Mouse (Mus musculus) erythroblast, adult 5-6 weeks (primary cell): Measurements from ENCODE around the gene Kif3c. TPM values are rescaled to one million over a fixed set of nuclear protein-coding genes. Genes with fewer than 3 reads are reported as not detected.
A peak's percentile ranks its signal among the peaks of the same experiment; 100 is the strongest.

Experiments used
- ATAC-seq: replicated peaks from 2 replicates; pipeline ENCODE4 v1.8.0; 2016; ENCODE audit warnings: moderate number of reproducible peaks, mild to moderate bottlenecking, moderate TSS enrichment, inconsistent platforms; ENCODE audit not compliant: poor library complexity, low FRiP score, severe bottlenecking
- total RNA-seq, 2 experiments: library from RNA; stranded (forward) in 1 of 2; stranded (reverse) in 1 of 2; fragments of 150-400 nt in 1 of 2; fragments of 200-764, 138-1000 nt in 1 of 2; gene quantifications; 2 replicates each; pipeline versions ENCODE4 v1.2.3 to v1.2.4; 2015 to 2017; ENCODE audit warnings: low replicate concordance in 2 of 2

Kif3c gene
- total RNA-seq, 2 experiments from 2014 or later: 1.8 TPM; not detected in 1

GRCm38 (mm10) chr12:3414956-3415355, 50.0 kb downstream of the Kif3c start:
- no peak for ATAC-seq

GRCm38 (mm10) chr12:3418761-3419160, 53.8 kb downstream of the Kif3c start:
- no peak for ATAC-seq

GRCm38 (mm10) chr12:3420519-3420918, 55.6 kb downstream of the Kif3c start:
- no peak for ATAC-seq

- ATAC-seq: no peak
Observed at GRCm38 (mm10) chr12:3422786-3423185, 57.9 kb downstream of the Kif3c start.

DNA sequence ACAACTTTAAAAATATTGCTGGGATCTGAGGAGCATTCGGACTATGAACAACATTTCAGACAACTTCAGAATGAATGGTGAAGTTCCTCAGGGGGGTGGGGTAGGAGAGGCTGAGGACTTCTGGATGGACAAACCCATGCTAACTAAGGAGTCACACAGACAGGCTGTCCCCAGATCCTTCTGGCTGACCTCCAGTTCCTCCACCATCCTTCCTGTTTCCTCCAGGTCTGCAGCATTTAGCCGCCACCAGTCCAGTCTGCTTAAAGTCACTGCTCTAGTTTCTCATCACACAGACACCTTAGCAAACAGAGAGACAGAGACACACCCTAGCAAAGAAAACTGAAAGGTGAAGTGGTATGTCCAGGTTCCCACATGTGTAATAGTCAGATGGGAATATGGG, 59.2 kb downstream of the Kif3c start:
- ATAC-seq: no peak

- no peak for ATAC-seq
Observed at GRCm38 (mm10) chr12:3425375-3426341, 60.7 kb downstream of the Kif3c start.

DNA sequence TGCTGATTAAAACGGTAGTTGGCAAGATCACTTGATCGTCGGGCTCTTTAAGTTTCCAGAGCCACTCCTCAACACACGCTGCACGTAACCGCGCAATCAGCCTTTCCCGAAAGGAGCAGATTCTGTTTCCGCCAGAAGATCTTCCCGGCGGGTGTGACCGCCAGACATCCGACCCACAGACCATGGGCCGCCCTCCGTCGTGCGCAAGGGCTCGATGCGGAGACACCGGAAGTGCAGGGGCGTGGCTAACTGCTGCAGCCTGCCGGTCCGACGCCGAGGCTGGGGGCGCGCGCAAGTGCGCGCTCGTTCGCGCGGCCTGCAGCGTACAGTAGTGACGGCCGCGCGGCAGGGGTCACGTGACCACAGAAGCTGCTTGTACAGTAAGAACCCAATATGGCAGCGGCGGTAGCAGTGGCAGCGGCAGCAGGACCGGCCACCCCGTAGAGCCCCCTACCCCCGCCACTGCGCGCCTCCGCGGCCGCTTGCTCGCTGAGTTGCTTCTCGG, 61.6 kb downstream of the Kif3c start, which contains the start of gene Asxl2:
Asxl2 (plus strand) TSS at position 328 of the 505 bp plus-strand sequence.
- ATAC-seq: peak; percentile 93

DNA sequence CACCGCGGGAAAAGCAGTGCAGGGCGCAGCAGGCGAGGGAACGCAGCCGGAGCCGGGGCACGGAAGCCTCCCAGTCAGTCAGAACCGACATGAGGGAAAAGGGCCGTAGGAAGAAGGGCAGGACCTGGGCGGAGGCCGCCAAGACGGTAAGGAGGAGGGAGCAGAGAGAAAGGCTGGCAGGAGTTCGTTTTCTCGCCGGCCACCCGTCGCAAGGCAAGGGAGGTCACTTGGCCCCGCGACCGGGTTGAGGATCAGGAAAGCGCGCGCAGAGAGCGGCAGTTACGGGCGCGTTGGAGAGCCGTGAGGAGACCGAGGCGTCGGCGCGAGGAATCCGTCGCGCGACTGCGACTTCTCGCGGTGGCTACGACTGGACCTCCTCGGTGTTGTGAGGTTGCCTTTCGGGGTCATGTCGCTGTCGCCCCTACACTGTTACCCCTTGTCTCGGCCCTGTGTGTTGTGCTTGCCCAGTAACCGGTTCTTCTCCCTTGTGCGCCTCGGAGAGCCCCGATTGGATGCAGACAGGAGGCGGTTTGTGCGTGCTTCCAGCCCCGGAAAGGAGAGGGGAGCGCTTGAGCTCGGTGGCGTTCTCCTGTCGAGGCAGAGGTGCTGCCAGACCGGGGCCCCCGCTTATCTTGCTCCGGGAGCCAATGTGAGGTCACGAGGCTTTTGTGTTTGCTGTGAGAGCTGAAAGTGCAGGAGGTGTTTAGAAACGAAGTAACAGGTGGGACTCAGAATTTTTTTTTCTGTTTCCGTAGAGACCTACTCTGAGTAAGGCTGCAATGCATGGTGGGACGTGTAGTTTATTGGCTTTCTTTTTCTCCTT, 62.3 kb downstream of the Kif3c start:
- ATAC-seq: peak; percentile 74

GRCm38 (mm10) chr12:3427891-3428775, 63.2 kb downstream of the Kif3c start:
- ATAC-seq: no peak

- ATAC-seq: no peak
Observed at GRCm38 (mm10) chr12:3429681-3430442, 64.9 kb downstream of the Kif3c start.

GRCm38 (mm10) chr12:3430443-3430753, 65.5 kb downstream of the Kif3c start:
- no peak for ATAC-seq

DNA sequence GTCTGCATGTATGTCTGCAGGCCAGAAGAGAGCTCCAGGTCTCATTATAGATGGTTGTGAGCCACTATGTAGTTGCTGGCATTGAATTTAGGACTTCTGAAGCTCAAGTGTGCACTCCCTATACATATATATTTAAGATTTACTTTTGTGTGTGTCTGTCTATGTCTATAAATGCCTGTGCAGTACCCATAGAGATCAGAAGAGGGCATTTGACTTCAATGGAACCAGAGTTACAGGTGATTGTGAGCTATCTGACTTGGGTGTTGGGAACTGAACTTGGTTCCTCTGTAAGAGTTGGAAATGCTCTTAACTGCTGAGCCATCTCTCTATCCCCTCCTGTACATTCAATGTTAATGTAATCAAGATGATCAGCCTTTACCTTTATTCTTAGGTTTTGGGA, 66.1 kb downstream of the Kif3c start:
- no peak for ATAC-seq

DNA sequence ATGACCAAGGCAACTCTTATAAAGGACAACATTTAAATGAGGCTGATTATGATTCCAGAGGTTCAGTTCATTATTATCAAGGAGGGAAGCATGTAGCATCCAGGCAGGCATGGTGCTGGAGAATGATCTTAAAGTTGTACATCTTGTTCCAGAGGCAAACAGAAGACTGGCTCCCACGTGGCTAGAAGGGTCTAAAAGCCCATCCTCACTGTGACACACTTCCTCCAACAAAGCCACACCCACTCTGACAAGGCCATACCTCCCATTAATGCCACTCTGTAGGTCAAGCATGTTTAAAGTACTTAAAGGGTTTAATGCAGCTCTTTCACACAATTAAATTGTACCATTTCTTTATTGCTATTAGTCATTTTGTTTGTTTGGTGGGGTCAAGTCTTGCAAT, 68.8 kb downstream of the Kif3c start:
- no peak for ATAC-seq

DNA sequence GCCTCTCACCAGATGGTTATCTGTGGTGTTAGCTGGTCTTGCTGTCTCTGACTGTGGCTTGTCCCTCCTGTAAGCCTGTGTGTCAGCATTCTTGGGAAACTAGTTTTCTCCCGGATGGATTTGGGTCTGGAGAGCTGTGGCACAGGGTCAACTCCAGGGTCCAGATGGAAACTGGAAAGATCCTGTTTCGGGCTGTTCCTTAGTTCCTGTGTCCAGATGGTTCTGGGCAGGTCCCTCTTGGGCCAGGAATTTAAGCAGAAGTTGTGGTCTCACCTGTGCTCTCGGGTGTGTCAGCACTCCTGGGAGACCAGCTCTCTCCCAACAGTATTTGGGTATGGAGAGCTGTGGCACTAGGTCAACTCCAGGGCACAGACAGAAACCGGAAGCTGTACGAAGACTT, 71.5 kb downstream of the Kif3c start:
- no peak for ATAC-seq

GRCm38 (mm10) chr12:3437815-3438214, 72.9 kb downstream of the Kif3c start:
- ATAC-seq: peak; percentile 77

DNA sequence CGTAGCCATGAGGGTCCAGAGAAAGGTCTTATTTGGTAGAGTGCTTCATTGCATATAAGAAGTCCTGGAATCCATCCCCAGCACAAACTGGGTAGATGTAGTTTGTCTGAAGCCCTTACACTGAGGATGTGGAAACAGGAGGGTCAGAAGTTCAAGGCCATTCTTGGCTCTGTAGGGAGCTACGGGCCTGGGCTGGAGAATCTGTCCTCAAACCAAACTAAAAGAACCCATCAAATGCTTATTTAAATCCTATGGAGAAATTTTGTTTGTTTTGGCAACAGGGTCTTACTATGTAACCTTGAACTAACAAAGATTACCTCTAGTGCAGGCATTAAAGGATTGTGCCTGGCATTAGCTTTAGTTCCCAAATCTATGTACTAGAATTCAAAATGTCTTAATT, 76.0 kb downstream of the Kif3c start:
- ATAC-seq: no peak

DNA sequence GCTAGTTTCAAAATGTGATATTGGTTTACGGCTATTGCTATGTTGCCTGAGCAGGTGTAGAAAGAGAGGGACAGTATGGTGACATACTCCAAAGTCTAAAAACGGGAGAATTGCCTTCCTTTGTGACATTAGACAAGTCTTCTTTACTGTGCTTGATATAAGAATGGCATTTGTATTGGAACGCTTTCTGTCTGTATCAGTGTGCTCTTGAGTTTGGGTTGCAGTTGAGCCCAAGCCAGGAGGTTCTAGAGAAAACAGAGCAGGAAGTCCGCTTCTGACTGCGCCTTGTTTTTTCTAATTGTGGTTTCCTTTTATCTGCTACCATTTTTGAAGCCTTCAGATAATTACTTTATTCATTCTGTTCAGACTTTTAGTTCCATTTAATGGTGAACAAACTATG, 76.4 kb downstream of the Kif3c start:
- no peak for ATAC-seq

DNA sequence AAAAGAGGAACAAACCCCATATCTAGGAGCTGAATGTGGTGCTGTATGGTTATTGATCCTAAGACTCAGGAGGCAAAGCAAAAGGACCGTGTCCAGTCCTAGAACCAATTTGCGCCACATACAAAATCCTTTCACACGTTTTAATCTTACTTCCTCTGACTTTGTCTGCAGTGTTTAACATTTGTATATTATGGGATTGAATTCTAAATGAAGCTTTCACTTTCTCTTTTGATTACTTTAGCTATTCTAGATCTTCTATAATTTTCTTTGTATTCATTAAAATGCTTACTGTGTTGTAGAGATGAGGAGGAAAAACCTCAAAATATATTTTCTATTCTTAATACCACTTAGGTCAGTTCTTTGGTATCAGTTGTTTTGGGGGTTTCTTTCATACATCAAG, 88.6 kb downstream of the Kif3c start:
- no peak for ATAC-seq
